Mouse (Mus musculus) cerebellum, adult 2 months (tissue): ENCODE measurements around the gene Ndufc2. TPM values are rescaled to one million over a fixed set of nuclear protein-coding genes. Genes with fewer than 3 reads are reported as not detected.

Experiments
- DNase-seq, 2 experiments: peaks; one replicate each; pipeline ENCODE4 v3.0.0; 2021
- H3K27ac ChIP-seq: fragments of 200-500 bp; 2 replicates; pipeline ENCODE4 v1.5.1; 2012; ENCODE audit warnings: low read length, control low read depth, inconsistent platforms; ENCODE audit not compliant: insufficient read depth
- H3K27me3 ChIP-seq: fragments of 200-500 bp; 2 replicates; pipeline ENCODE4 v1.6.1; 2012; ENCODE audit warnings: inconsistent platforms, mild to moderate bottlenecking, low read length, moderate library complexity; ENCODE audit not compliant: control insufficient read depth, insufficient read depth
- H3K4me1 ChIP-seq: fragments of 200-500 bp; 2 replicates; pipeline ENCODE4 v1.6.1; 2011; ENCODE audit warnings: low read length; ENCODE audit not compliant: control insufficient read depth, insufficient read depth
- H3K4me3 ChIP-seq: fragments of 200-500 bp; replicated peaks from 2 replicates; pipeline ENCODE3; 2011; ENCODE audit warnings: mild to moderate bottlenecking, low read depth, low read length, control low read depth; ENCODE audit not compliant: insufficient read depth
- CTCF ChIP-seq: fragments of 200-500 bp; IDR thresholded peaks from 2 replicates; pipeline ENCODE4 v1.5.1; 2011; ENCODE audit warnings: low read depth, mild to moderate bottlenecking, control low read depth, low read length, moderate library complexity, borderline replicate concordance; ENCODE audit not compliant: insufficient read depth
- POLR2A ChIP-seq: fragments of 200-500 bp; IDR thresholded peaks from 2 replicates; pipeline ENCODE4 v1.6.1; 2011; ENCODE audit warnings: low read length, control low read depth, borderline replicate concordance; ENCODE audit not compliant: insufficient read depth
- WGBS: fragments of 180-500 bp; shearing (Covaris S2); methylation state at CpG from one replicate; pipeline ENCODE4 v1.1.7; 2018; 5-methylcytosine and 5-hydroxymethylcytosine counted together
- polyA plus RNA-seq: library from polyadenylated mRNA; depleted of rRNA; stranded (reverse); fragments of >200 nt; gene quantifications from 2 replicates; pipeline ENCODE4 v1.2.3, GENCODE M21; 2012; rRNA removed

Gene Ndufc2
- polyA plus RNA-seq, 1 experiment = 376 TPM

DNA sequence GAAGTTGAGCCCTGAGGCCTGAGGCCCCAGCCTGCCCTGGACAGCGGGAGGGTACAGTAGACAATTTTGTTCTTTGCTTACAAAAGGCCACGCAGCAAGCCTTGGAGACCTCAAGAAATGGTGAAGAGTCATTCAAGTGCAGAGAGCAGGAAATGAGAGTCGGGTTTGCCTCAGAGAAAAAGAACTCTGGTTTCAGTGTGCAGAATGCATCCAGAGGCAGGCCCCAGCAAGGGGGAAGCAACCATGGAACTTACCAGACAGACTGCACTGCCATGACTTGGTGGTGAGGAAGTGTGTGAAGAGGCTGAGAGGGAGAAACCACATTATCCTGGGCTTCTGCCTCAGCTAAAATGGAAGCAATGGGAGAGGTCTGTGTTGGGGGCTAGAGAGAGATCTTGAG is 55.8 kb downstream of the Ndufc2 start:
- Histone ChIP-seq H3K4me1 (no peaks in the 10 kb centered on the region), H3K4me3 (no peak overlapping the region), H3K27ac (no peak overlapping the region), H3K27me3 (no peaks in the 10 kb centered on the region)
- WGBS = 84% methylated on average over 3 of the region's 3 CpGs
- DNase-seq = no peak
- TF ChIP-seq POLR2A = no peak
- no peak for TF ChIP-seq CTCF

Other genes with a start within 250 kb of the Ndufc2 start
- gene Usp35, start 68.0 kb upstream of the Ndufc2 start, polyA plus RNA-seq = 19.1 and 21.7 TPM in 2 replicates
- 18.4 and 18.9 TPM in 2 replicates for gene Kctd21, start 67.7 kb upstream of the Ndufc2 start, polyA plus RNA-seq
- 10.1 and 11.1 TPM in 2 replicates for gene Alg8, start 28.4 kb upstream of the Ndufc2 start, polyA plus RNA-seq
- 93.2 and 101 TPM in 2 replicates for gene Thrsp, start 17.7 kb downstream of the Ndufc2 start, polyA plus RNA-seq
- 1.6 and 2.2 TPM in 2 replicates for gene Kctd14, start 51.3 kb downstream of the Ndufc2 start, polyA plus RNA-seq
- 67.0 and 72.2 TPM in 2 replicates for gene Ints4, start 81.0 kb downstream of the Ndufc2 start, polyA plus RNA-seq
- gene Aamdc, start 179.5 kb downstream of the Ndufc2 start, polyA plus RNA-seq = 71.4 and 78.9 TPM in 2 replicates
- gene Rsf1, start 179.9 kb downstream of the Ndufc2 start, polyA plus RNA-seq = 14.7 and 15.2 TPM in 2 replicates